Mouse (Mus musculus) CH12.LX (cell line): ENCODE measurements around the gene Asap2.

Experiments
- BHLHE40 ChIP-seq: IDR thresholded peaks from 2 replicates; pipeline ENCODE4 v1.6.1; 2011; ENCODE audit warnings: mild to moderate bottlenecking, low read depth, low read length, improper control_type of control experiment
- CHD1 ChIP-seq: IDR thresholded peaks from 2 replicates; pipeline ENCODE4 v1.6.1; 2012; ENCODE audit warnings: low read depth, low read length, improper control_type of control experiment, inconsistent platforms
- CTCF ChIP-seq, 2 experiments: IDR thresholded peaks in 1 of 2; conservative IDR thresholded peaks in 1 of 2; 2 replicates each; pipeline ENCODE4 v1.5.1; 2011 to 2012; ENCODE audit warnings: low read depth in 2 of 2, low read length in 2 of 2, improper control_type of control experiment in 1 of 2, inconsistent platforms in 1 of 2, mild to moderate bottlenecking in 1 of 2, moderate library complexity in 1 of 2
- EP300 ChIP-seq: IDR thresholded peaks from 2 replicates; pipeline ENCODE4 v1.6.1; 2011; ENCODE audit warnings: low read length, improper control_type of control experiment
- MXI1 ChIP-seq: IDR thresholded peaks from 2 replicates; pipeline ENCODE4 v1.6.1; 2011; ENCODE audit warnings: mild to moderate bottlenecking, low read depth, low read length, improper control_type of control experiment
- RCOR1 ChIP-seq: conservative IDR thresholded peaks from 2 replicates; pipeline ENCODE4 v1.6.1; 2012; ENCODE audit warnings: low read depth, mild to moderate bottlenecking, inconsistent platforms, low read length, improper control_type of control experiment
- SIN3A ChIP-seq: IDR thresholded peaks from 2 replicates; pipeline ENCODE4 v1.6.1; 2012; ENCODE audit warnings: low read length, improper control_type of control experiment, inconsistent platforms
- UBTF ChIP-seq: IDR thresholded peaks from 2 replicates; pipeline ENCODE4 v1.6.1; 2012; ENCODE audit warnings: low read depth, mild to moderate bottlenecking, inconsistent platforms, low read length, improper control_type of control experiment, moderate library complexity

- TF ChIP-seq CTCF (conservative IDR thresholded peaks at IDR 0.05 in 1 of 2, IDR thresholded peaks at IDR 0.05 in 1 of 2; ENCODE audit: low read depth in 2 of 2, low read length in 2 of 2): no peak
- no peak for TF ChIP-seq MXI1
- TF ChIP-seq UBTF: no peak
- no peak for TF ChIP-seq BHLHE40
- no peak for TF ChIP-seq SIN3A
- no peak for TF ChIP-seq EP300
- TF ChIP-seq CHD1: no peak
- TF ChIP-seq RCOR1: no peak
These were observed 316.5 kb downstream of the Asap2 start for GRCm38 (mm10) chr12:21306721-21307120.
